Mouse (Mus musculus) neural tube, embryonic 10.5 days (tissue): Measurements from ENCODE around the gene Osbpl2.
A peak's percentile ranks its signal among the peaks of the same experiment; 100 is the strongest.

Experiments used
- DNase-seq: peaks from one replicate; pipeline ENCODE4 v3.0.0-alpha.2; 2017; ENCODE audit warnings: low spot score; ENCODE audit errors: extremely low spot score

Osbpl2 gene

GRCm38 (mm10) chr2:180200681-180201080 is 81.6 kb downstream of the Osbpl2 start:
- DNase-seq = no peak

- no peak for DNase-seq
These were observed 82.2 kb downstream of the Osbpl2 start for GRCm38 (mm10) chr2:180201303-180201702.

GRCm38 (mm10) chr2:180202263-180202662 is 83.2 kb downstream of the Osbpl2 start:
- DNase-seq = no peak

DNA sequence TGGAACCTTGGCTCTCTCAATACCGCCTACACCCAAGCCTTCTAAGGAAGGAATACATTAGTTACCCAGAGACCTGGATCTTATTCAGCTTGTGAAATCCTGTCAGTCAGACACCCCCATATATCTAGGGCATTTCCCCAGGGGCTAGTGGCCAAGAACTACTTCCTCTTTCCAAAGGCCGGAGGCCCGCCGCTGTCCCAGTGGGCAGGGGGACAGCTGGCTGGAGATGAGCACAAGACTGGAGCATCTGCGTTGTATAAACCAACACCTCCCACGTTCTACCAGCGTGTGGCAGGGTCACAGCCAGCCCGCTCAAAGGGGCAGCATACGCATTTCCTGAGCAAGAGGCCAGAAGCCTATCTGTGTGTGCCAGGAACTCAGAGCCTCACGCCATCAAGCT is 83.7 kb downstream of the Osbpl2 start:
- DNase-seq = no peak

GRCm38 (mm10) chr2:180204501-180204900 is 85.4 kb downstream of the Osbpl2 start:
- DNase-seq = no peak

DNA sequence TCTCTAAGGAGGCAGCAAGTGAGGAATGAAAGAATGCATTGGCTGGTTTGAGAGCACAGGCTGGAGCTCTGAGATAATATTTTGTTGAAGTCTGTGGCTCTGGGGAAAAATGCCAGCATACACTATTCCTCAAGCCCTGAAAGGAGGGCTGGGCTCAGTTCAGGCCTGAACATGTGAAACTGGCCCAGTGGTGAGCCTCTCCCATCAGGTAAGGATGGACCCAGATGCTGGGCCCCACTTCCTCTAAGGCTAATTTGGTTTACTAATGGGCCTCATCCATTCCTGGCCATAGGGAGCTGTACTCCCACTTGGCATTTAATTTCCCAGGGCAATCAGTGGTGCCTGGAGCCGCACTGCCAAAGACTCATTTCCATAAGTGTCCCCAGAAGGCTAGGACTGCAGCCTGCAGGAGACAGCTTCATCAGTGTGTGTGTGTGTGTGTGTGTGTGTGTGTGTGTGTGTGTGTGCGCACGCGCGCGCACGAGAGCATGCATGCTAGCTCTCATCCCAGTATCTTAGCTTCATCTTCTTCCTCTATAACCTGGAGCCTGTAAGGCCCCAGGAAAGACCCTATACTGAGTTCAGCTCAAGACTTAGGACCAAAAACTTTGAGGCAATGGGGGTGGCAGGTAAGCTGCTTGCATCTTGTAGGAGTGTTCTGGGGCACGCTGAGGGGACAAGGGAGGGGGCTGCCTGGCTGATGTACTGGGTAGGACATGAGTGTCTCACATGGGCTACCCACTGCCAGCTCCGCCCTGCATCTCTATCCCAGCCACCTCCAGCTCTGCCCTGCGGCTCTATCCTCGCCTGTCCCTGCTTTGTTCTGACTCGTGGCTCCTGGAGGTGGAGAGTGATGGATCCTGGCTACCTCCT is 86.2 kb downstream of the Osbpl2 start:
- no peak for DNase-seq

GRCm38 (mm10) chr2:180205956-180206280 is 86.8 kb downstream of the Osbpl2 start:
- DNase-seq = no peak

GRCm38 (mm10) chr2:180207840-180208239 is 88.7 kb downstream of the Osbpl2 start:
- DNase-seq = peak; percentile 50

DNA sequence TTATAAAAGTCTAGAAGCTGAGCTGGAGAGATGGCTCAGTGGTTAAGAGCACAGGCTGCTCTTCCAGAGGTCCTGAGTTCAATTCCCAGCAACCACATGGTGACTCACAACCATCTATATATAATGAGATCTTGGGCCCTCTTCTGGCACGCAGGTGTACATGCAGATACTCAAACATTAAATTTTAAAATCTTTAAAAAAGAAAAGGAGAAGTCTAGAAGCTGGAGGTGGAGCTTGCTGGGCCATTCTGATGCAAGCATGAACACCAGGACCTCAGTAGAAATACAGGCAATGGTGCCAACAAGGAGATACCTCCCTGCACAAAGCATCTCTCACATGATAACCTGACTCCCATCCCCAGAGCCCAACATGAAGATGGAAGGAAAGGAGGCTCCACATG is 89.9 kb downstream of the Osbpl2 start:
- DNase-seq = no peak

DNA sequence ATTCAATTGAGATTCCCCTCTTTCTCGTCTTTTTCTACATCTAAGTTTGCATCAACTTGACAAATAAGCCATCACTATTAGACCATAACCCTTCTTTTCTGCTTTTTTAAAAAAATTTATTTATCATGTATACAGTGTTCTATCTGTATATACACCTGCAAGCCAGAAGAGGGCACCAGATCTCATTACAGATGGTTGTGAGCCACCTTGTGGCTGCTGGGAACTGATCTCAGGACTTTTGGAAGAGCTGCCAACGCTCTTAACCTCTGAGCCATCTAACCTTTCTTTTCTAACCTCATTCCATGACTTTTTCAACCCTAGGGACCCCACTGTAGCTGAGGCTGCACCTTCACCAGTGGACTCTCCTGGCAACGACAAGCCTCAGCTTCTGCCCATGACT is 93.1 kb downstream of the Osbpl2 start:
- no peak for DNase-seq
